Mouse (Mus musculus) cortical plate, adult 2 months (tissue): Measurements from ENCODE around the gene Acsl4.

Experiments
- CTCF ChIP-seq: fragments of 200-500 bp; IDR thresholded peaks from 2 replicates; pipeline ENCODE4 v1.5.1; 2011; ENCODE audit warnings: mild to moderate bottlenecking, control low read depth, low read length; ENCODE audit not compliant: insufficient read depth; ENCODE audit errors: extremely low read depth
- POLR2A ChIP-seq: fragments of 200-500 bp; IDR thresholded peaks from 2 replicates; pipeline ENCODE4 v1.6.1; 2011; ENCODE audit warnings: mild to moderate bottlenecking, low read length, control low read depth; ENCODE audit not compliant: insufficient read depth; ENCODE audit errors: extremely low read depth

GRCm38 (mm10) chrX:142358427-142358826, 31.9 kb downstream of the Acsl4 start:
- TF ChIP-seq CTCF = no peak
- no peak for TF ChIP-seq POLR2A
